Mouse (Mus musculus) embryonic facial prominence, embryonic 15.5 days (tissue): Measurements from ENCODE around the gene Il17re. TPM values are rescaled to one million over a fixed set of nuclear protein-coding genes. Genes with fewer than 3 reads are reported as not detected.

Experiments
- ATAC-seq: fragments of 200-750 bp; cut with Nextera tagmentation; 2 replicates; pipeline ENCODE4 v1.8.0; 2017; ENCODE audit warnings: low read depth, moderate TSS enrichment; ENCODE audit not compliant: insufficient number of reproducible peaks, low FRiP score, low TSS enrichment
- H3K27ac ChIP-seq: fragments of 300-500 bp; sonication (generic); replicated peaks from 2 replicates; pipeline ENCODE4 v1.5.1; 2015; ENCODE audit warnings: mild to moderate bottlenecking, inconsistent platforms
- H3K27me3 ChIP-seq: fragments of 300-500 bp; sonication (generic); 2 replicates; pipeline ENCODE4 v1.6.1; 2015; ENCODE audit warnings: inconsistent platforms
- H3K36me3 ChIP-seq: fragments of 300-500 bp; sonication (generic); 2 replicates; pipeline ENCODE4 v1.6.1; 2015; ENCODE audit warnings: mild to moderate bottlenecking, inconsistent platforms
- H3K4me1 ChIP-seq: fragments of 300-500 bp; sonication (generic); 2 replicates; pipeline ENCODE4 v1.6.1; 2015; ENCODE audit warnings: inconsistent platforms
- H3K4me2 ChIP-seq: fragments of 300-500 bp; sonication (generic); replicated peaks from 2 replicates; pipeline ENCODE4 v1.6.1; 2015; ENCODE audit warnings: mild to moderate bottlenecking, inconsistent platforms
- H3K4me3 ChIP-seq: fragments of 300-500 bp; sonication (generic); replicated peaks from 2 replicates; pipeline ENCODE4 v1.5.1; 2015; ENCODE audit warnings: mild to moderate bottlenecking, inconsistent platforms
- H3K9ac ChIP-seq: fragments of 300-500 bp; sonication (generic); 2 replicates; pipeline ENCODE4 v1.6.1; 2015; ENCODE audit warnings: inconsistent platforms
- H3K9me3 ChIP-seq: fragments of 300-500 bp; sonication (generic); replicated peaks from 2 replicates; pipeline ENCODE4 v1.6.1; 2016; ENCODE audit warnings: inconsistent platforms
- WGBS: fragments of 180-500 bp; shearing (Covaris S2); methylation state at CpG from one replicate; pipeline ENCODE4 v1.1.7; 2015; 5-methylcytosine and 5-hydroxymethylcytosine counted together
- polyA plus RNA-seq: library from polyadenylated mRNA; unstranded; fragments of >200 nt; fragmentation: Nextera tagmentation; extraction: Ambion mirVana; gene quantifications from 2 replicates; pipeline ENCODE4 v1.2.1, GENCODE M21; 2015

Gene Il17re
- polyA plus RNA-seq, 1 experiment from 2014 or later: 11.7 TPM

DNA sequence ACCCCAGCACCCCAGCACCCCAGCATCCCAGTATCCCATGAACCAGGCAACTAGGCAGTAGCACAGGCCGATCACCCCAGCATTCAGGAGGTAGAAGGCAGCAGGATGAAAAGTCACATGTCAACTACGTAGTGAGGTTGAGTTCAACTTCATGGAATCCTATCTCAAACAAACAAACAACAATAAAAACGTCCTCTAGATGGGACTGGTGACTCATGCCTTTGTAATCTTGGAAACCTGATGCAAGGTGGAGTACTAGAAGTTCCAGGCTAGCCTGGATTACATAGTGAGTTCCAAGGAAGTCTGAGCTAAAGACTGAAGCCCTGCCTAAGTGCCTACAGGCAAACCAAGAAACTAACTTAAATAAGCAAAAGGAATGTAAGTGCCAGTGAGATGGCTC is 27.4 kb upstream of the Il17re start:
- H3K4me2 ChIP-seq: no peak overlapping the region
- H3K36me3 ChIP-seq: no peaks in the 10 kb centered on the region
- H3K27ac ChIP-seq: no peak overlapping the region
- ATAC-seq: no peak
- no peak overlapping the region for H3K4me3 ChIP-seq
- no peaks in the 10 kb centered on the region for H3K27me3 ChIP-seq
- no peaks in the 10 kb centered on the region for H3K9me3 ChIP-seq
- H3K9ac ChIP-seq: no peak overlapping the region
- H3K4me1 ChIP-seq: no peaks in the 10 kb centered on the region
- 57% methylated on average over 3 of the region's 3 CpGs for WGBS

DNA sequence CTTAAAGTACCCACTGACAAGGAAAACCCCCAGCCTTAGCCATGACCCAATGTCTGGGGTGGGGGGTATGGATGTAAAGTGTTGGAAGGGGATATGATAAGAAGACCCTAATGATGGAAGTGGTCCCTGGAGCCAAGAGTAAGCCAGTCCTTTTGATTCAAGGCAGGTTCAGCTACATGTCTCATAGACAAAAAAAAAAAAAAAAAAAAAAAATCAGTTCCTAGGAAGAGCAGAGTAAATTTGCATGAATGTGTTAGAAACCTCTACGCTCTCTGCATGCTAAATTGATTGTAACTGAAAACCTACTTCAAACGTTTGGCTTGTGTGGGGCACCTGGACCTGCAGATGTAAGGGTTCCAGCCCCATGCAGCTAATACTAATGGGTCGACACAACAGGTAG is 26.5 kb upstream of the Il17re start:
- H3K4me1 ChIP-seq: no peaks in the 10 kb centered on the region
- H3K27me3 ChIP-seq: no peaks in the 10 kb centered on the region
- no peak overlapping the region for H3K9ac ChIP-seq
- no peak for ATAC-seq
- H3K4me2 ChIP-seq: no peak overlapping the region
- H3K36me3 ChIP-seq: no peaks in the 10 kb centered on the region
- WGBS: 38% methylated on average over 3 of the region's 3 CpGs
- H3K4me3 ChIP-seq: no peak overlapping the region
- H3K27ac ChIP-seq: no peak overlapping the region
- H3K9me3 ChIP-seq: no peaks in the 10 kb centered on the region

DNA sequence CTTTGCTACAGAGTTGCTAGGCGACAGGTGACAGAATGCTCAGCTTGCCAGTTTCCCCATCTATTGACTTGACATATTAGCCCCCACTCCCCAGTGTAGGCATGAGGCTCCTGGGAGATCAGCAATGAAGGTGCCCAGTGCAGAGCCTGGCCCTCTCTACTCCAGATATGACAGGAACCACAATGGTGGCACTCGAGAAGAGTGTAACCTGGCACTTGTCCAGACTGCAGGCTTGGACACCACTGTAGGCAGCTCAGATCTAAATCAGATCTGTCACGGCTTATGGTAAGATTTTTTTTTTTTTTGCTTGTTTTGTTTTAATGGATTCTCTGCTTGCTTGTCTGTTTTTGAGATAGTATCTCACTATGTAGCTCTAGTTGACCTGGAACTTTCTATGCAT is 24.6 kb upstream of the Il17re start:
- no peaks in the 10 kb centered on the region for H3K36me3 ChIP-seq
- H3K4me1 ChIP-seq: no peaks in the 10 kb centered on the region
- WGBS: 58% methylated on average over 3 of the region's 3 CpGs
- H3K9ac ChIP-seq: no peak overlapping the region
- ATAC-seq: no peak
- H3K27me3 ChIP-seq: no peaks in the 10 kb centered on the region
- H3K27ac ChIP-seq: no peak overlapping the region
- H3K4me3 ChIP-seq: no peak overlapping the region
- H3K9me3 ChIP-seq: no peaks in the 10 kb centered on the region
- no peak overlapping the region for H3K4me2 ChIP-seq

DNA sequence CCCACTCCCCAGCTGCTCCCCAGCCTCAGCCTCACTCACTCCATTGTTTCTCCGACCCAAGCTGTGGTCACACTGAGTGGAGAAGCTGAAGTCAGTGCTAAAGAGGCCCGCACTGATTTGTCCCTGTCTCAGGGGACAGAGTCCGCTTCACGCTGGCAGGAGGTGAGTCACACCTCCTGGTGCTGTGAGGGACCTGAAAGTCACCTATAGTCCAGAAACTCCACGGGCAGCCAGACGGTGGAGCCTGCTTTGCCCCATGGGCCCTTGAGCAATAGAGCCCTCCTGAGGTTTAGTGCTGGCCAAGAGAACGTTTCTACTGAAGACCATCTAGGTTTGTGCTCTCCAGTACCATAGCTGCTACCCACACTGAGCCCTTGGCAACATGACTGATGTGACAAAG is 23.6 kb upstream of the Il17re start:
- Histone ChIP-seq H3K27me3 (no peaks in the 10 kb centered on the region), H3K9ac (no peak overlapping the region), H3K4me3 (no peak overlapping the region), H3K9me3 (no peaks in the 10 kb centered on the region), H3K4me2 (no peak overlapping the region), H3K4me1 (no peaks in the 10 kb centered on the region), H3K27ac (no peak overlapping the region), H3K36me3 (no peaks in the 10 kb centered on the region)
- ATAC-seq: no peak
- WGBS: 67% methylated on average over 7 of the region's 7 CpGs

DNA sequence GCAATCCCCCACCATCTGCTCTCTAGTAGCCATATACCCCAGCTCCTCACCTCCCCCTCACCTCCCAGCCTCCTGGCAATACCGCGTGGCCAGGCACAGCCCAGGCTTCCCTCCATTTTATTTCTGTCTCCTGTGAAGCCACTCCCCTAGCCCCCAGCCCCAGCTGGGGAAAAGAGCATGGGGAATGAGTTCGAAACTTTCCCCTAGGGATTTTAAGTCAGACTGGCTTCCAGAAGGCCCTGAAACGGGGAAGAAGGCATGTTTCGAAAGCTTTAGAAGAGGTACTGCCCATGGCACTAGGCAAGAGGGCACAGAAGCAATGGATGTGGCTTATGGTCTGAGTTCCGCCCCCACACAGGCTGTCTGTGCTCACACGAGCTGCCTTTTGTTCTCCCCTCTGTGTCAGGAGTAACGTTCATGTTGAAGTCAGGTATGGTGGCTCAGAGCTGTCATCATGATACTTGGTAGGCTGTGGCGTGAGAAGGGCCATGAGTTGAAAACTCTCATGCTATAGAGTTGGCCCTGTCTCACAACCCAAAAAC is 22.5 kb upstream of the Il17re start, which contains the start of gene Cidec:
Cidec (minus strand) TSS at position 97 of the 542 bp plus-strand sequence.
- no peaks in the 10 kb centered on the region for H3K9me3 ChIP-seq
- H3K9ac ChIP-seq: no peak within 1 kb of the TSS
- H3K4me3 ChIP-seq: no peak within 1 kb of the TSS
- ATAC-seq: no peak
- no peak within 1 kb of the TSS for H3K4me2 ChIP-seq
- H3K4me1 ChIP-seq: no peaks in the 10 kb centered on the region
- H3K36me3 ChIP-seq: no peaks in the 10 kb centered on the region
- H3K27ac ChIP-seq: no peak within 1 kb of the TSS
- H3K27me3 ChIP-seq: no peaks in the 10 kb centered on the region
- 76% methylated on average over 9 of the region's 9 CpGs for WGBS

DNA sequence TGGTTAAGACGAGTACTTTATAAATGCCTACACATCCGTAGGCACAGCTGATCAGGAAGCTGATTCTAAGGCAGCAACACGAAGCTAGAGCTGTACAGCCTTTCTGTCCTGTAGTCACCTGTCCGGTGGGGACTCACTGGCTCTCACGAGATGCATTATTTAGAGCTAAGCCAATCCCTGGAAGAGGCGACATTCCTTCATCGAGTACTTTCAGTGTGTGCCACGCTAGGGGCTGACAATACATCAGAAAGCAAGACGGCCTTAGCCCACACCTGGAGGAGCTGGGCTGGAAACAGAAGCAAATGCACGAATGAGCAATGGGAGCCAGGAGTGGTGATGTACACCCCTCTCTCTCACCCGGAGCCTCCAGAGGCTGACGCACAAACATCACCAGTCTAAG is 21.1 kb upstream of the Il17re start:
- ATAC-seq: no peak
- H3K9ac ChIP-seq: no peak overlapping the region
- no peaks in the 10 kb centered on the region for H3K9me3 ChIP-seq
- H3K4me1 ChIP-seq: no peaks in the 10 kb centered on the region
- no peak overlapping the region for H3K27ac ChIP-seq
- H3K4me2 ChIP-seq: no peak overlapping the region
- no peaks in the 10 kb centered on the region for H3K36me3 ChIP-seq
- no peak overlapping the region for H3K4me3 ChIP-seq
- H3K27me3 ChIP-seq: no peaks in the 10 kb centered on the region
- WGBS: 74% methylated on average over 12 of the region's 12 CpGs

DNA sequence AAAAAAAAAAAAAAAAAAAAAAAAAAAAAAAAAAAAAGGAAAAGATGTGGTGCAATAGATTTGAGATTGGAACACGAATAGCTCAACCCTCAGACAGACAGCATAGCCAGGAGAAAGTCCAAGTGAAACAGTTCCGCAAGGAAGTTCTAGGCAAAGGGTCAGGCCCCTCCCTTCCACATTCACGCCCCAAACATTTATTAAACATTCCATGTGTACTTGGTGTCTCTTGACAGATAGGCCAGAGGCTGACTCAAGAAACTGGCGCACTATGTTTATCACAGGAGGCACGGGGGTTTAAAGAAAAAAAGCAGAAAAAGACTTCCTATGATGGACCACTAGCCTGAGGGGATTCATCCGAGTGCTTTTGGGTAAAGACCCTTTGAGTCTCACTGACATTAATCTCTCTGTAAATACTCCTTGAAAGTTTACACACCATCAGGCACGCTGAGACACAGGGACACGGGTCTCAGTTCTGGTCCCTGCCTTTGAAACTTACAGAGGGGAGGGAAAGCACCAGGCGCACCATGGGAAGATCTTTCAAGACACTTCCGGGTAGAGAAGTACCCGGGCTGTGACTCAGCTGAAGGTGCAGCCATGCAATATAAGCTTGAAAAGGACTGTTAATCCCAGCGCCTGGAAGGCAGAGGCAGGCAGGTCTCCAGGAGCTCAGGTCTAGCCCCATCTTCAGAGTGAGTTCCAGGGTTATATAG is 19.4 kb upstream of the Il17re start:
- ATAC-seq: no peak
- Histone ChIP-seq H3K4me2 (no peak overlapping the region), H3K4me3 (no peak overlapping the region), H3K9me3 (no peaks in the 10 kb centered on the region), H3K36me3 (no peaks in the 10 kb centered on the region), H3K27me3 (no peaks in the 10 kb centered on the region), H3K4me1 (peaks cover 5% of the 10 kb centered on the region), H3K9ac (no peak overlapping the region), H3K27ac (no peak overlapping the region)
- 51% methylated on average over 12 of the region's 12 CpGs for WGBS

DNA sequence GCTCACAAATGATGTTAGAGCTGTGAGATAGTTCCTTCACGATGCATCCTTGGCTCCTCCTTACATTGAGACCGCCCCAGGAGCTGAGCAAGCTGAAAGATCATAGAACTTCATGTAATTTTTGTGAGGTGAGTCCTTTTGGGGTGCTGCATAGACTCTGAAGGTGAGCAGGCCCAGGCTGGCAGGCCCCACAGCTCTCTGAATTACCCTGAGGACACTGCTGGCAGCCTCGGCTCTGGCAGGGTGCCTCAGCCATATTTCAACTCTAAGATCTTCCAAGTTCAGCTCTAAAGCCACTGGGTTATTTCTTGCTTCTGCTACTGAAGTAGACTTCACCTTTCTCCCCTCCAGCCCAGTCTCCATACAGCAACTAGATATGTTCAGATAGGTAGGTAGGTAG is 17.6 kb upstream of the Il17re start:
- H3K4me2 ChIP-seq: no peak overlapping the region
- no peak overlapping the region for H3K9ac ChIP-seq
- no peak for ATAC-seq
- H3K9me3 ChIP-seq: no peaks in the 10 kb centered on the region
- H3K4me1 ChIP-seq: peaks cover 5% of the 10 kb centered on the region
- H3K36me3 ChIP-seq: 0 out of 2 replicates have a peak, but pooled peaks cover 6% of the 10 kb centered on the region
- 72% methylated on average over 3 of the region's 3 CpGs for WGBS
- H3K27ac ChIP-seq: no peak overlapping the region
- H3K4me3 ChIP-seq: no peak overlapping the region
- no peaks in the 10 kb centered on the region for H3K27me3 ChIP-seq

DNA sequence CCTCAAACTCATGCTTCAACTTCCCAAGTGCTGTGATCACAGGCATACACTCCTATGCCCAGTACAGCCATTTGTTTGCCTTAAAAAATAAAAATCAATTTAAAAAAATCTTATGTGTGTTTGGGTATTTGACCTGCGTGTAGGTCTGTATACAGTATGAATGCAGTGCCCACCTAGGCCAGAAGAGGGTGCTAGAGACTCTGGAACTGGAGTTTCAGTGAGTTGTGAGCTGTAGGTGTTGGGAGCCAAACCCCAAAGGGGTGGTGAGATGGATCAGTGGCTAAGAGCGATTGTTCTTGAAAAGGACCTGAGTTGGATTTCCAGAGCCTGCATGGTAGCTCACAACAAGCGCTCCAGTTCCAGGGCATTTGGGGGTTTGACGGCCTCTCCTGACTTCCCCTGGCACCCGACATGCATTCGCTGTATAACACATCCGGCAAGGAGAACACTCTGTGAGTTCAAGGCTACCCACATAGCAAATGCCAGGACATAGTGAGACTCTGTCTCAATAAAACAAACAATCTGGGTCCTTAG is 17.1 kb upstream of the Il17re start:
- H3K4me1 ChIP-seq: peaks cover 5% of the 10 kb centered on the region
- H3K36me3 ChIP-seq: 0 out of 2 replicates have a peak, but pooled peaks cover 9% of the 10 kb centered on the region
- no peaks in the 10 kb centered on the region for H3K27me3 ChIP-seq
- H3K9ac ChIP-seq: no peak overlapping the region
- no peak overlapping the region for H3K4me2 ChIP-seq
- H3K4me3 ChIP-seq: no peak overlapping the region
- WGBS: 50% methylated on average over 7 of the region's 7 CpGs
- no peak overlapping the region for H3K27ac ChIP-seq
- ATAC-seq: no peak
- no peaks in the 10 kb centered on the region for H3K9me3 ChIP-seq

DNA sequence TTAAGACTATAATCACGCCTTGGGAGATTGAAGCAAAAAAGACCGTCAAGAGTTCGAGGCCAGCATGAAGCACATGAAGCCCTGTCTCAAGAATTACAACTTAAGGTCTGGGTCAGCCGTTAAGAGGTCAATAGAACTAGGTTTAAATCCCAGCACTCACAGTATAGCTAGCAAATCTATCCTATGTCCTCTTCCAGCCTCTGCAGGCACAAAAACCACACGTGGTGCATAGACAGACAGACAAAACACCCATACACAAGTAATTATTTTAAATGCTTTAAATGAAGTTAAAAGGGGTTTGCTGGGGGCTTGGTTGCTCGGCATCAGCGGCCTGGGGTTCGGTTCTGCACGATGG is 16.2 kb upstream of the Il17re start:
- 38% methylated on average over 9 of the region's 9 CpGs for WGBS
- peaks cover 5% of the 10 kb centered on the region for H3K4me1 ChIP-seq
- H3K9me3 ChIP-seq: no peaks in the 10 kb centered on the region
- H3K9ac ChIP-seq: peak overlapping the region; percentile 86
- no peaks in the 10 kb centered on the region for H3K27me3 ChIP-seq
- ATAC-seq: no peak
- H3K27ac ChIP-seq: peak overlapping the region; percentile 52
- H3K36me3 ChIP-seq: peaks cover 13% of the 10 kb centered on the region
- H3K4me3 ChIP-seq: peak overlapping the region; percentile 97
- peak overlapping the region; percentile 83 for H3K4me2 ChIP-seq

DNA sequence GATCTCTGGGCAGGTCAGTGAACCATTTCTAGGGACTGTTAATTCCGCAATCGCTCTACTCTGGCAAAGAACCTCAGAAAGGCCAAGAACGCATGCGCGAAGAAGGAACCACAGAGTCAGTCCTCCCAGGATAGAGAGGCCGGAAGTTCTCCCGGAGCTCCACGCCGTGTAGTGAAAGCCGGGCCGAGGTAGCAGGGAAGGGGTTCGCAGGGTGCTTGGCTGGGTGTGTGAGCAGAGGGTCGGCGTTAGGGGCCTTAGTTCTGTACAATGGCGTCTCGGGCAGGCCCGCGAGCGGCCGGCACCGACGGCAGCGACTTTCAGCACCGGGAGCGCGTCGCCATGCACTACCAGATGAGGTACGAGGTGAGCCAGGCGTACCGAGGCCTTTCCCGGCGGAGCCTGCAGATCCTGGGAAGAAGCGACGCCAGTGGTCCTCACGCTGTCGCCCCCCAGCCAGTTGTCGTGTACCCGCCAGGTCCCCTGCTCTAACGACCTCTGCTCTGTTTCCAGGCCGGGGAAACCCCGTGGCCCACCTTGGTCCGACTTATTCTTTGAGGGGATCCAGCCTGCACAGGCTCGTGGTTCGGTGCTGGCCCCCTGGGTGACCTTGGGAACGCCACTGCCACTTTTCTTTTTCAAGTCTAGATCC is 15.7 kb upstream of the Il17re start, which contains the start of gene Jagn1:
Jagn1 (plus strand) TSS at position 128 of the 649 bp plus-strand sequence.
- peak within 1 kb of the TSS; percentile 86 for H3K9ac ChIP-seq
- under 1% methylated on average over 45 of the region's 45 CpGs for WGBS
- H3K9me3 ChIP-seq: no peaks in the 10 kb centered on the region
- peak within 1 kb of the TSS; percentile 52 for H3K27ac ChIP-seq
- H3K27me3 ChIP-seq: no peaks in the 10 kb centered on the region
- peak within 1 kb of the TSS; percentile 83 for H3K4me2 ChIP-seq
- peaks cover 5% of the 10 kb centered on the region for H3K4me1 ChIP-seq
- peak within 1 kb of the TSS; percentile 97 for H3K4me3 ChIP-seq
- H3K36me3 ChIP-seq: peaks cover 18% of the 10 kb centered on the region
- ATAC-seq: peak; percentile 88
